Mouse (Mus musculus) forebrain, embryonic 14.5 days (tissue): ENCODE data around the gene Enpp6. TPM values are rescaled to one million over a fixed set of nuclear protein-coding genes. Genes with fewer than 3 reads are reported as not detected.
A peak's percentile ranks its signal among the peaks of the same experiment; 100 is the strongest.

Experiments
- ATAC-seq: fragments of 200-750 bp; cut with Nextera tagmentation; 2 replicates; pipeline ENCODE4 v1.8.0; 2017; ENCODE audit warnings: mild to moderate bottlenecking, moderate library complexity
- DNase-seq: peaks from one replicate; pipeline ENCODE4 v3.0.0-alpha.2; 2015; ENCODE audit warnings: low spot score
- H3K27ac ChIP-seq: fragments of 300-500 bp; sonication (generic); 2 replicates; pipeline ENCODE4 v1.5.1; 2014; ENCODE audit warnings: low read depth, mild to moderate bottlenecking, control low read depth, low read length, moderate library complexity
- H3K27me3 ChIP-seq: fragments of 300-500 bp; sonication (generic); replicated peaks from 2 replicates; pipeline ENCODE4 v1.6.1; 2014; ENCODE audit warnings: low read length, control low read depth, mixed read lengths; ENCODE audit not compliant: control insufficient read depth, insufficient read depth
- H3K36me3 ChIP-seq: fragments of 300-500 bp; sonication (generic); 2 replicates; pipeline ENCODE4 v1.6.1; 2014; ENCODE audit warnings: low read length, control low read depth; ENCODE audit not compliant: control insufficient read depth, insufficient read depth
- H3K4me1 ChIP-seq: fragments of 300-500 bp; sonication (generic); 2 replicates; pipeline ENCODE4 v1.6.1; 2014; ENCODE audit warnings: antibody characterized with exemption, low read length, control low read depth; ENCODE audit not compliant: control insufficient read depth, insufficient read depth
- H3K4me2 ChIP-seq: fragments of 300-500 bp; sonication (generic); 2 replicates; pipeline ENCODE4 v1.6.1; 2014; ENCODE audit warnings: mild to moderate bottlenecking, control low read depth, low read length
- H3K4me3 ChIP-seq: fragments of 300-500 bp; sonication (generic); 2 replicates; pipeline ENCODE4 v1.5.1; 2014; ENCODE audit warnings: low read depth, low read length, control low read depth
- H3K9ac ChIP-seq: fragments of 300-500 bp; sonication (generic); 2 replicates; pipeline ENCODE4 v1.6.1; 2014; ENCODE audit warnings: mild to moderate bottlenecking, low read length, control low read depth, moderate library complexity
- H3K9me3 ChIP-seq: fragments of 300-500 bp; sonication (generic); replicated peaks from 2 replicates; pipeline ENCODE4 v1.6.1; 2016; ENCODE audit warnings: low read length, control low read depth, mixed read lengths; ENCODE audit not compliant: control insufficient read depth
- WGBS: fragments of 180-500 bp; shearing (Covaris S2); extraction: QIAGEN DNeasy Blood & Tissue Kit; methylation state at CpG from one replicate; pipeline ENCODE4 v1.1.7; 2014; 5-methylcytosine and 5-hydroxymethylcytosine counted together
- polyA plus RNA-seq: library from polyadenylated mRNA; unstranded; fragments of >200 nt; fragmentation: Nextera tagmentation; extraction: Ambion mirVana; gene quantifications from 2 replicates; pipeline ENCODE4 v1.2.1, GENCODE M21; 2014

Enpp6 gene
- polyA plus RNA-seq, 1 experiment from 2014 or later = not detected

DNA sequence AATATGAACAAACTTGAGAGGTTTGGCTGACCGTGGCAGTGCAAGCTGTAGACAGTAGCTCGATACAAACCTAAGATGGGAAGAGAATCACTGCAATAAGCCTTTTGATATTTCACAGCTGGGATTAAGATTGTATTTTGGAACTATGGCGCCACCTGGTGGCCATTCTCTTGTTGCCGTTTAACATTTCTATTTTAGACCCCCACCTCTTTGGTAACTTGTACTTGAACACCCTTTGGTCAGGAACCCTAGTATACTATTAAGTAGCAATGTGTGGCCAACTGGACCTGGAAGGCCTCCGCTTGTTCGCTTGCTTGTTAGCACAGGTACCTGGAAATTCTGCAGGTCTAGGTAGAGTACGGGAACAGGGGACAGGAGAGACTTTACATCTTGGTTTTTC is 33.2 kb upstream of the Enpp6 start:
- 20% methylated on average over 7 of the region's 7 CpGs for WGBS
- Histone ChIP-seq H3K27me3 (no peaks in the 10 kb centered on the region), H3K4me2 (no peak overlapping the region), H3K9me3 (no peaks in the 10 kb centered on the region), H3K4me1 (no peaks in the 10 kb centered on the region), H3K27ac (no peak overlapping the region), H3K9ac (no peak overlapping the region), H3K36me3 (no peaks in the 10 kb centered on the region), H3K4me3 (no peak overlapping the region)
- ATAC-seq = no peak
- peak; percentile 90 for DNase-seq

DNA sequence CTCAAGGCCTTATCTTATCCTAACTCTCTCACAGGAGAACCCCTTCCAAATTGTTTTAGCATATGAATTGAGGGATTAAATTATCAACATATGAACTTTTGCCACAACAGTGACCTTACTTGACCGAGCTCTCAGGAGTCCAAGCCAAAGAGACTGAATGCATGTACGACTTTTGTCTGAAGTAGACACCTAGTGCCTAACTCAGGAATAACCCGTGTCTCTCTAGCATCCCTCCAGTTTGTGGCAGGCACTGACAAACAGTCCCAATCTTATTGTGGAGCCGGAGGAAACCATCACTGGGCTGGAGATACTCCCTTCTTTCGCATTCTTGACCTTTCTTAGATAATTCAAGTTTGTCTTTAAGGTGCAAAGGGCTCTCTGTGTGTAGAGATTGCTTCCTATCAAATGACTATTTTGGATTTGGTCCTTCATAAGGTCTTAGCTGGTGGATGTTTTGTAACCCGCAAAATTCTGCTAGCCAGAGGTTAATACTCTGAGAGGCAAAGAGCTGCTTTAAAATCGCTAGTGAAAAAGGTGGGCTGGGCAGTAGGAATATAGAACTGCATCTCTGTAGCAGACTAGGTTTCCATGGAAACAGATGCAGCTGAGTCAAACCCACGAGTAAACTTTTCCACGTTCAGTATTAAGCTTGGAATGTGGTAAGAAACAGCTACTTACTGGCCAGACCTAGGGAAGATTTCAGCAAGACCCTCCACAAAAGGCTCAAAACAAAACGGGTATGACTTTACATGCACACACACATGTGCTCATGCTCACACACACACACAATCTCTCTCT is 23.9 kb upstream of the Enpp6 start:
- Histone ChIP-seq H3K36me3 (no peaks in the 10 kb centered on the region), H3K27me3 (no peaks in the 10 kb centered on the region), H3K9me3 (no peaks in the 10 kb centered on the region), H3K27ac (no peak overlapping the region), H3K9ac (no peak overlapping the region), H3K4me1 (peaks cover 6% of the 10 kb centered on the region; the same call in 1 of the 2 replicates), H3K4me2 (no peak overlapping the region), H3K4me3 (no peak overlapping the region)
- ATAC-seq = no peak
- DNase-seq = peak; percentile 36
- WGBS = 47% methylated on average over 10 of the region's 10 CpGs

DNA sequence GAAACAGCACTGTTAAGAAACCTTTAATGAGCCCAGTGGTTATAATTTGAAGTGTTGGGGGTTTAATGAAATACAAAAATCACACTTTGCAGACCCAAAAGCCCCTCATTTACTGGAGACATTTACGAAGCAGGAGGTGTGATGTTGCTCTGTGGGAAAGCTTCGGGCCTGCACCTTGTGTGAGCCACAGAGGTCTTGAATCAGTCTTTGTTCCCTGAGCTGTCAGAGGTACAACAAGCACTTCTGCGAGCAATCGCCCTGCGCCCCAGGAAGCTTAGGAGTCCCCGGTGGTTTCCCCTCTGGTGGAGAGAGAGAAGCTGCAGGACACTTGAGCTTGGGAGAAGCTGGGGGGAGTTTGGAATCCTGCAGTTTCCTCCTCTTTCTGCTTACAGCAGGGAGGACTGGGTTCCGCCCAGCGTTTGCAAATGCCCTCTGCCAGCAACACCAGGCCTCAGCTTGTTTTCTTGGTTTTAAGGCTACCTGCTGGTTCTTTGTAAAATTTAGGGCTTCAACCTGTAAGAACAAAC is 23.0 kb upstream of the Enpp6 start:
- Histone ChIP-seq H3K36me3 (no peaks in the 10 kb centered on the region), H3K4me1 (peaks cover 6% of the 10 kb centered on the region; the same call in 1 of the 2 replicates), H3K27me3 (no peaks in the 10 kb centered on the region), H3K4me3 (no peak overlapping the region), H3K27ac (no peak overlapping the region), H3K4me2 (no peak overlapping the region), H3K9ac (no peak overlapping the region), H3K9me3 (no peaks in the 10 kb centered on the region)
- ATAC-seq = no peak
- DNase-seq = peak; percentile 19
- 18% methylated on average over 8 of the region's 8 CpGs for WGBS

DNA sequence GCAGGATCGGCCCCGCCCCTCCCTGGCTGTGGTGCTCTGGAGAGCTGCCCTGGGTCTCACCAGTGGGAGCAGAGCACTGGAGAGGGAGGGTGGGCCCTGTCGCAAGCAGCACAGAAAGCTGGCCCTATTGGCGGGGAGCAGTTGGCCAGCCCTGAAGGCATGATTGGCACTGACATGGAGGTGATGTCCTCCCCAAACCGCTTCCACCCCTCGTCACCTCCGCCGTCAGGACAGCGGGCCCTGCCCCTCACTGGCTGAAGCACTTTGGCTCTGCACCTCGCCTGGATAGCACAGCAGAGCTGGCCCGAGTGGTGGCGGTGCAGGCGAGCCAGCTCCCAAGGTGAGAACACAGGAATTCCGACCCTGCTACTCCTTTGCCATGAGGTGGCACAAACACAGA is 20.9 kb upstream of the Enpp6 start:
- Histone ChIP-seq H3K27ac (no peak overlapping the region), H3K27me3 (no peaks in the 10 kb centered on the region), H3K4me3 (no peak overlapping the region), H3K36me3 (no peaks in the 10 kb centered on the region), H3K4me2 (no peak overlapping the region), H3K4me1 (peaks cover 6% of the 10 kb centered on the region; the same call in 1 of the 2 replicates), H3K9me3 (no peaks in the 10 kb centered on the region), H3K9ac (no peak overlapping the region)
- WGBS = 70% methylated on average over 14 of the region's 14 CpGs
- ATAC-seq (no peak), DNase-seq (no peak)

DNA sequence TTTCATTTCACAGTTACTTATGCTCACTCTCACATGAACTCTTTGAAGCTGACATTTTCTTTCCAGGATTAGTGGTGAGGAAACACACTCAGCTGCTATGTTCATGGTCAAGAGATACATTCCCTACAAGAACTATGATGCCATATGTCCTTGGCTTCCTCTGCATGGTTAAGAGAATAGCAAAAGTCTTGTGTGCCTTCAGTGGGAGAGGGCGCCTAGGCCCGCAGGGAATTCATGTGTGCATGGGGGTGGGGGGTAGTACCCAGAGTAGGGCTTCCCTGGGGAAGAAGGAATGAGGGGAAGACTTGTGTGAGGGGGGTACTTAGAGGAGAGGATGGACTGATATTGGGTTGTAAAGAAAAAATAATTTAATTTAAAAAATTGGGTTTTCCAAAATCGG is 18.0 kb upstream of the Enpp6 start:
- DNase-seq (no peak), ATAC-seq (no peak)
- H3K4me1 ChIP-seq = peaks cover 3% of the 10 kb centered on the region; the same call in 1 of the 2 replicates
- no peak overlapping the region for H3K9ac ChIP-seq
- no peaks in the 10 kb centered on the region for H3K36me3 ChIP-seq
- no peaks in the 10 kb centered on the region for H3K27me3 ChIP-seq
- no peak overlapping the region for H3K27ac ChIP-seq
- H3K4me2 ChIP-seq = no peak overlapping the region
- WGBS = 93% methylated on average over 3 of the region's 3 CpGs
- no peaks in the 10 kb centered on the region for H3K9me3 ChIP-seq
- no peak overlapping the region for H3K4me3 ChIP-seq

DNA sequence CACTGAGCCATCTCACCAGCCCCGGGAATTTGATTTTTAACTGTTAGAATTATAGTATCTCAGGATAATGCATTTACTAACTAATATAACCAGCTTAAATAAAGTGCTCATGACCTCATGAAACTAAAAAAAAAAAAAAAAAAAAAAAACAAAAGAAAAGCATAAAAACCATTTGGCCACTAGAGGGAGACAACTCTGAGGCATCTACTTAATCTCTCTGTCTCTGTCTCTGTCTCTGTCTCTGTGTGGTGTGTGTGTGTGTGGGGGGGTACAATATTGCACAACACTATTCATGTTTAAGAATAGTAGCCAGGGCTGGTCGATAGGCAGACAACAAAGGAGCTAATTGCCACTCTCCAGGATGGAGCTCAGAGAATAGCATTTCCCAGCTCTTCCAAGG is 17.3 kb upstream of the Enpp6 start:
- H3K36me3 ChIP-seq = no peaks in the 10 kb centered on the region
- H3K27me3 ChIP-seq = no peaks in the 10 kb centered on the region
- no peaks in the 10 kb centered on the region for H3K9me3 ChIP-seq
- 60% methylated on average over 2 of the region's 2 CpGs for WGBS
- no peak overlapping the region for H3K9ac ChIP-seq
- ATAC-seq = no peak
- H3K4me1 ChIP-seq = no peaks in the 10 kb centered on the region
- no peak overlapping the region for H3K4me2 ChIP-seq
- H3K27ac ChIP-seq = no peak overlapping the region
- DNase-seq = peak; percentile 26
- H3K4me3 ChIP-seq = no peak overlapping the region

DNA sequence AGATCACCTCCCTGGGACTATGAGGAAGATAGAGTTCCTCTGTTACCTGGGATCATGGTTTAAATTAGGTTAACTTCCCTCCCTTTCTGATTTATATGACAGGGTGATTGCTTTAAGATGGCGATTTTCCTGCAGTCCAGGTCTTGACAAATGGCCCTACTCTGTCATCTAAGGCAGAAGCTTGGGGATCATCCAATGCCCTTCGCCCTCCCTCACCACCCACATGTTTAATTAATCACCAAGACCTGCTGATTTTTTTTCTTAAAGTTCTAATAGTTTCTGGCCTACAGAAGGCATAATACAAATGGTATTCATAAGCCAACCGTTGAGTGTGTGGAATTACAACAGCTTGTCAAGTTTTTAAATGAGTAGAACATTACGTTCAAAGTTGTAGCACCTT is 9.3 kb upstream of the Enpp6 start:
- Histone ChIP-seq H3K9ac (no peak overlapping the region), H3K27ac (no peak overlapping the region), H3K4me3 (no peak overlapping the region), H3K36me3 (no peaks in the 10 kb centered on the region), H3K9me3 (no peaks in the 10 kb centered on the region; the same call in 1 of the 2 replicates), H3K4me1 (no peaks in the 10 kb centered on the region), H3K4me2 (no peak overlapping the region), H3K27me3 (no peaks in the 10 kb centered on the region)
- ATAC-seq (no peak), DNase-seq (no peak)
- WGBS = 92% methylated on average over 4 of the region's 4 CpGs

DNA sequence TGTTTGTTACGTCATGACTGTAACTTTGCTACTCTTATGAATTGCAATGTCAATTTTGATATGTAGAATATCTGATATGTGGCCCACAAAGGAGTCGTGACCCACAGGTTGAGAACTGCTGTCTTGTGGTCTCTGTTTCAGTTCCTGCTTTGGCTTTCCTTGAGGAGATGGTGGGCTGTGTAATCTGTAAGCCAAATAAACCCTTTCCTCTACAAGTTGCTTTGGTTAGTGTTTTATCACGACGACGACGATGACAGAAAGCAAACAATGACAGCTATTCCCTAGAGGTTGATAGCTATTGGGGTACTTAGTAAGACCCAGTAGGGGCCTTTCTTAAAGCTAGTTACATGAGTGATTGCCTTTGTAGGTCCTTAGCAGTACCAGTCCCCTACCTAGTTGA is 4.5 kb upstream of the Enpp6 start:
- Histone ChIP-seq H3K4me1 (no peaks in the 10 kb centered on the region), H3K27me3 (no peaks in the 10 kb centered on the region), H3K4me3 (no peak overlapping the region), H3K4me2 (no peak overlapping the region), H3K9me3 (no peaks in the 10 kb centered on the region), H3K9ac (no peak overlapping the region), H3K36me3 (no peaks in the 10 kb centered on the region), H3K27ac (no peak overlapping the region)
- ATAC-seq (no peak), DNase-seq (no peak)
- WGBS = 93% methylated on average over 6 of the region's 6 CpGs

DNA sequence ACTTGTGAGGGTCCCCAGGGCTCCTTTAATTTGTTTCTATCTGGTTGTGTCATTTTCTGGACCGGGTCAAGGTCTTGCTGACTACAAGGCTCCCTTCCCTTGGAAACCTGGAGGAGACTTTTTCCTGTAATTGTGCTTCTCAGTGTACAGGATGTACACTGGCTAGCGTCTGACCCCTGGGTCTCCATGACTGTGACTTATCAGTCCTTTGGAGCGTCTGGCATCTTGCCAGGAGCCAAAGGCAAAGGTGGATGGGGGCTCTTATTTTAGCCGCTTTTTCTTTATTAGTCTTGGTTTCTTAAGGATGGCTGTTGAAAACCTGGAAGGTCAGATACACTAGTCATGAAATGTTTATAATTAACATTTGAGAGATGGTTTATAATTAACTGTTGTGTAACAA is 3.9 kb upstream of the Enpp6 start:
- Histone ChIP-seq H3K27ac (no peak overlapping the region), H3K36me3 (no peaks in the 10 kb centered on the region), H3K9ac (no peak overlapping the region), H3K4me3 (no peak overlapping the region), H3K9me3 (no peaks in the 10 kb centered on the region), H3K4me2 (no peak overlapping the region), H3K27me3 (no peaks in the 10 kb centered on the region), H3K4me1 (no peaks in the 10 kb centered on the region)
- DNase-seq = no peak
- ATAC-seq = no peak
- 89% methylated on average over 4 of the region's 4 CpGs for WGBS
